Mouse (Mus musculus) heart, adult 2 months (tissue): ENCODE measurements at regions not wholly inside any gene's neighbourhood (a gene's known extent, or its start where the extent isn't known, plus 50 kb on each side); places are given as distances from the start of the nearest gene placed in this dataset.

ENCODE experiments used
- DNase-seq, 2 experiments: peaks; one replicate each; pipeline ENCODE4 v3.0.0; 2021
- H3K27ac ChIP-seq: fragments of 200-600 bp; 2 replicates; pipeline ENCODE4 v1.8.1; 2022
- H3K27me3 ChIP-seq: fragments of 200-500 bp; 2 replicates; pipeline ENCODE4 v1.6.1; 2012; ENCODE audit warnings: mild to moderate bottlenecking, low read length, inconsistent platforms, mixed read lengths; ENCODE audit not compliant: control insufficient read depth, insufficient read depth
- H3K36me3 ChIP-seq: fragments of 200-500 bp; 2 replicates; pipeline ENCODE4 v1.6.1; 2012; ENCODE audit warnings: low read length, inconsistent platforms; ENCODE audit not compliant: control insufficient read depth, insufficient read depth
- H3K4me1 ChIP-seq: fragments of 200-500 bp; 2 replicates; pipeline ENCODE4 v1.6.1; 2011; ENCODE audit warnings: low read length; ENCODE audit not compliant: control insufficient read depth, insufficient read depth
- H3K4me3 ChIP-seq: fragments of 200-600 bp; 2 replicates; pipeline ENCODE4 v1.8.1; 2022
- H3K79me2 ChIP-seq: fragments of 200-500 bp; replicated peaks from 2 replicates; pipeline ENCODE4 v1.6.1; 2012; ENCODE audit warnings: mild to moderate bottlenecking, inconsistent platforms, low read length, moderate library complexity, mixed read lengths; ENCODE audit not compliant: control insufficient read depth, insufficient read depth
- H3K9ac ChIP-seq: fragments of 200-500 bp; 2 replicates; pipeline ENCODE4 v1.6.1; 2012; ENCODE audit warnings: low read depth, mild to moderate bottlenecking, control low read depth, inconsistent platforms, low read length, mixed read lengths
- CTCF ChIP-seq: fragments of 200-600 bp; IDR thresholded peaks from 2 replicates; pipeline ENCODE4 v1.8.1; 2022; ENCODE audit warnings: antibody characterized with exemption, mild to moderate bottlenecking, moderate library complexity
- EP300 ChIP-seq: fragments of 200-500 bp; IDR thresholded peaks from 2 replicates; pipeline ENCODE4 v1.6.1; 2011; ENCODE audit warnings: low read depth, low read length, control low read depth; ENCODE audit not compliant: insufficient read depth
- POLR2A ChIP-seq: fragments of 200-500 bp; IDR thresholded peaks from 2 replicates; pipeline ENCODE4 v1.6.1; 2011; ENCODE audit warnings: mild to moderate bottlenecking, low read depth, low read length, control low read depth; ENCODE audit not compliant: insufficient read depth
- WGBS: fragments of 180-500 bp; shearing (Covaris S2); methylation state at CpG from one replicate; pipeline ENCODE4 v1.1.7; 2018; 5-methylcytosine and 5-hydroxymethylcytosine counted together
- intact Hi-C: fragments of 180-260 bp; cut with DNase I; formaldehyde crosslinking; loops from one replicate; pipeline ENCODE4 v1.15.1; 2025

GRCm38 (mm10) chr6:31202594-31202993 lies 195.9 kb upstream of the Mkln1 start:
- H3K36me3 ChIP-seq, result peaks cover 61% of the 10 kb centered on the region
- H3K79me2 ChIP-seq, result peaks cover 14% of the 10 kb centered on the region
- no peak overlapping the region for H3K9ac ChIP-seq
- peaks cover 26% of the 10 kb centered on the region for H3K4me1 ChIP-seq
- intact Hi-C loops, result no loop called here
- TF ChIP-seq CTCF (peak; percentile 53), POLR2A (no peak), EP300 (no peak)
- H3K27ac ChIP-seq, result no peak overlapping the region
- H3K4me3 ChIP-seq, result no peak overlapping the region
- no peaks in the 10 kb centered on the region for H3K27me3 ChIP-seq
- no peak for DNase-seq

GRCm38 (mm10) chr6:31204434-31204833 lies 194.1 kb upstream of the Mkln1 start:
- Histone ChIP-seq H3K36me3 (peaks cover 64% of the 10 kb centered on the region), H3K27me3 (no peaks in the 10 kb centered on the region), H3K79me2 (peaks cover 16% of the 10 kb centered on the region), H3K4me3 (no peak overlapping the region), H3K9ac (no peak overlapping the region), H3K27ac (no peak overlapping the region), H3K4me1 (peaks cover 19% of the 10 kb centered on the region)
- 80% methylated on average over 3 of the region's 3 CpGs for WGBS
- no peak for TF ChIP-seq EP300
- TF ChIP-seq CTCF, result no peak
- no peak for TF ChIP-seq POLR2A
- no peak for DNase-seq
- intact Hi-C loops, result no loop called here

GRCm38 (mm10) chr6:31204839-31205238 lies 193.7 kb upstream of the Mkln1 start:
- no peak for DNase-seq
- Histone ChIP-seq H3K4me1 (peaks cover 21% of the 10 kb centered on the region), H3K9ac (no peak overlapping the region), H3K27ac (no peak overlapping the region), H3K79me2 (peaks cover 16% of the 10 kb centered on the region), H3K36me3 (peaks cover 66% of the 10 kb centered on the region), H3K4me3 (no peak overlapping the region), H3K27me3 (no peaks in the 10 kb centered on the region)
- WGBS, result 73% methylated on average over 4 of the region's 4 CpGs
- no peak for TF ChIP-seq EP300
- no peak for TF ChIP-seq POLR2A
- no peak for TF ChIP-seq CTCF
- intact Hi-C loops, result no loop called here

- H3K27ac ChIP-seq, result no peak overlapping the region; the same call in 1 of the 2 replicates
- intact Hi-C loops, result no loop called here
- H3K36me3 ChIP-seq, result peaks cover 68% of the 10 kb centered on the region
Measured at GRCm38 (mm10) chr6:31206106-31206505, 192.4 kb upstream of the Mkln1 start.

GRCm38 (mm10) chr6:31207231-31207630 lies 191.3 kb upstream of the Mkln1 start:
- TF ChIP-seq POLR2A (no peak), CTCF (no peak), EP300 (peak; percentile 84)
- Histone ChIP-seq H3K4me3 (no peak overlapping the region), H3K9ac (no peak overlapping the region), H3K36me3 (peaks cover 70% of the 10 kb centered on the region), H3K27ac (peak overlapping the region; percentile 57), H3K79me2 (peaks cover 12% of the 10 kb centered on the region), H3K4me1 (peaks cover 23% of the 10 kb centered on the region), H3K27me3 (no peaks in the 10 kb centered on the region)
- no peak for DNase-seq
- intact Hi-C loops, result no loop called here
- WGBS, result 59% methylated on average over 12 of the region's 12 CpGs

More at GRCm38 (mm10) chr6:31206106-31206505, 192.4 kb upstream of the Mkln1 start:
- WGBS, result 81% methylated on average over 7 of the region's 7 CpGs
- TF ChIP-seq POLR2A (no peak), EP300 (no peak), CTCF (no peak)
- Histone ChIP-seq H3K4me3 (no peak overlapping the region), H3K27me3 (no peaks in the 10 kb centered on the region), H3K9ac (no peak overlapping the region), H3K4me1 (peaks cover 22% of the 10 kb centered on the region), H3K79me2 (peaks cover 16% of the 10 kb centered on the region)
- no peak for DNase-seq

- intact Hi-C loops, result no loop called here
- no peak for DNase-seq
Measured at GRCm38 (mm10) chr6:31208224-31208623, 190.3 kb upstream of the Mkln1 start.

More at GRCm38 (mm10) chr6:31208224-31208623, 190.3 kb upstream of the Mkln1 start:
- no peaks in the 10 kb centered on the region for H3K27me3 ChIP-seq
- H3K4me3 ChIP-seq, result no peak overlapping the region
- H3K9ac ChIP-seq, result no peak overlapping the region
- H3K27ac ChIP-seq, result no peak overlapping the region; the same call in 1 of the 2 replicates
- TF ChIP-seq CTCF (no peak), EP300 (no peak)
- WGBS, result 86% methylated on average over 6 of the region's 6 CpGs
- peaks cover 16% of the 10 kb centered on the region for H3K79me2 ChIP-seq
- peaks cover 26% of the 10 kb centered on the region for H3K4me1 ChIP-seq
- peaks cover 73% of the 10 kb centered on the region for H3K36me3 ChIP-seq
